Mouse (Mus musculus) C2C12 (cell line): ENCODE measurements around the gene Mrnip. TPM values are rescaled to one million over a fixed set of nuclear protein-coding genes. Genes with fewer than 3 reads are reported as not detected.

ENCODE experiments used
- H3K27me3 ChIP-seq: one replicate; pipeline ENCODE4 v1.6.1; 2011; ENCODE audit not compliant: control insufficient read depth, insufficient read depth, insufficient read length
- H3K36me3 ChIP-seq: one replicate; pipeline ENCODE4 v1.6.1; 2011; ENCODE audit not compliant: control insufficient read depth, insufficient read depth
- H3K4me3 ChIP-seq: one replicate; pipeline ENCODE4 v1.5.1; 2011; ENCODE audit warnings: mild to moderate bottlenecking, control low read depth; ENCODE audit not compliant: poor library complexity, insufficient read depth, severe bottlenecking
- H3K79me2 ChIP-seq: one replicate; pipeline ENCODE4 v1.6.1; 2011; ENCODE audit not compliant: control insufficient read depth, insufficient read depth
- H3K79me3 ChIP-seq: one replicate; pipeline ENCODE4 v1.6.1; 2011; ENCODE audit warnings: low read depth, control low read depth
- H3ac ChIP-seq: one replicate; pipeline ENCODE3; 2011; ENCODE audit warnings: low read depth; ENCODE audit not compliant: control insufficient read depth, insufficient read length
- CEBPB ChIP-seq: IDR thresholded peaks from one replicate; pipeline ENCODE4 v1.6.1; 2011; ENCODE audit warnings: low read depth, mild to moderate bottlenecking, control low read depth, moderate library complexity
- CTCF ChIP-seq: IDR thresholded peaks from one replicate; pipeline ENCODE4 v1.5.1; 2011; ENCODE audit not compliant: control insufficient read depth, insufficient read depth, insufficient read length
- FOSL1 ChIP-seq: IDR thresholded peaks from one replicate; pipeline ENCODE4 v1.8.0; 2011; ENCODE audit warnings: mild to moderate bottlenecking, low read length; ENCODE audit not compliant: poor library complexity, insufficient read depth, severe bottlenecking
- MAX ChIP-seq: IDR thresholded peaks from one replicate; pipeline ENCODE4 v1.6.1; 2011; ENCODE audit warnings: mild to moderate bottlenecking, control low read depth
- MYOD1 ChIP-seq: IDR thresholded peaks from one replicate; pipeline ENCODE4 v1.6.1; 2011; ENCODE audit warnings: low read depth; ENCODE audit not compliant: control insufficient read depth, insufficient read length
- MYOG ChIP-seq: IDR thresholded peaks from one replicate; pipeline ENCODE4 v1.6.1; 2011; ENCODE audit not compliant: control insufficient read depth, insufficient read length; ENCODE audit errors: extremely low read depth
- USF1 ChIP-seq: IDR thresholded peaks from one replicate; pipeline ENCODE4 v1.6.1; 2011; ENCODE audit warnings: low read depth, mild to moderate bottlenecking, control low read depth, moderate library complexity
- polyA plus RNA-seq: library from polyadenylated mRNA; unstranded; fragments of >200 nt; fragmentation: generic; extraction: Trizol; gene quantifications from one replicate; pipeline ENCODE4 v1.2.1, GENCODE M21; 2012; ENCODE audit warnings: missing spikeins

Mrnip gene
- polyA plus RNA-seq, 1 experiment: 4.7 TPM

DNA sequence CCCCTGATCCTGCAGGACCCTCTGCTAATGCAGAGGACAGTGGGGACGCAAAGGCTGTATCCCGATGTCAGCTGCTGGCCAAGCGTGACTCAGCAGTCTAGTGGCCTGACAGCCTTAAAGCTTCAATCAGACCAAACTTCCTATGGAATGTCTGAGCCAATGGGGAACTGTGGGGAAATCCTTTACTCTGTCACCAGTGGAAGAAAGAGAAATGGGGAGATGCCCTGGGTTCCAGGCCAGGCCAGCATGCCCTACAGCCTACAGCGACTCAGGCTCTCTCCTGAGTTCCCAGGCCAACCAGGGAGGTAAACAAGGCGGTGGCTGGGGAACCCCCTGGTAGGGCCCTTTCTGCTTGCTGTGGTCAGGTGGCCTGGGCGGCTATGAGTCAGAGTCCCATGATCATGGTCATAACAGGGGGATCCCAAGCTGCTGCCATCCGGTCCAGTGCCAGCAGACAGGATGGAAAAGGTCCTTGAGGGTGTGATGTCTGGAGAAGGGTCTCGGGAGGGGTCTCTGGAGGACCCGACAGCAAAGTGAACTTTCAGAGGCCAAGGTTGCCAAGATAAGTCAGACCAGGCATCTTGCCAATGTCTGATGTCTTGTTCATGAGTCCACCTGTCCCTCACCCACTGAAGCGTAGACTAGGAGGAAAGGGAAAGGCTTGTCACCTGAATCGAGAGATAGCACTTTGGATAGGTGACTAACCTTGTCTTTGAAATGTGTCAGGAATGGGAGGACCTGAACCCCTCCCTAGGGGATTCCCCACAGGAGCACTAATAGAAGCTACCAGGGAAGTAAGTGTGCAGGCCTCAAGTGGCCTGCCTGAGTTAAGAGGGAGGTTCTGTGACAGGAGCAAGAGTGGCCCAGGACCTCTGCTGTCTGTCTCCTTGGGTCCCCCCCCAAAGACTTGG, 38.9 kb downstream of the Mrnip start:
- peak overlapping the region; percentile 22 for H3ac ChIP-seq
- peaks cover 38% of the 10 kb centered on the region for H3K79me2 ChIP-seq
- no peaks in the 10 kb centered on the region for H3K27me3 ChIP-seq
- H3K79me3 ChIP-seq: peaks cover 22% of the 10 kb centered on the region
- TF ChIP-seq USF1 (peak; percentile 90), MYOD1 (peak; percentile 54), CEBPB (peak; percentile 10), FOSL1 (peak; percentile 32), CTCF (no peak), MAX (peak; percentile 71), MYOG (no peak)
- H3K4me3 ChIP-seq: no peak overlapping the region
- H3K36me3 ChIP-seq: peaks cover 12% of the 10 kb centered on the region

DNA sequence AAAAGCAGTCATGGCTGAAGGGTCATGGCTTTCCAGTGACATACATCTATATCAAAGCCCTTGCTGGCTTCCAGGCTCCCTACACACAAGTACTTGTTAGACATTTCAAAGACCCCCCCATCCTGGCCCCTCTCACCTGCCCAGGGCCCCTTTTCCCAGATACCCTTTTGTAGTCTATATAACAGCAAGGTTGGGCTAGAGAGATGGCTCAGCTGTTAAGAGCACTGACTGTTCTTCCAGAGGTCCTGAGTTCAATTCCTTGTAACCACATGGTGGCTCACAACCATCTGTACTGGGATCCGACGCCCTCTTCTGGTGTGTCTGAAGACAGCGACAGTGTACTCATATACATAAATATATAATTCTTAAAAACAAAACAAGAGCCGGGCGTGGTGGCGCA, 40.4 kb downstream of the Mrnip start:
- TF ChIP-seq MAX (no peak), MYOD1 (no peak), CTCF (no peak), FOSL1 (no peak)
- Histone ChIP-seq H3K79me2 (peaks cover 23% of the 10 kb centered on the region), H3ac (no peak overlapping the region), H3K79me3 (peaks cover 7% of the 10 kb centered on the region), H3K36me3 (no peaks in the 10 kb centered on the region), H3K27me3 (no peaks in the 10 kb centered on the region), H3K4me3 (no peak overlapping the region)

DNA sequence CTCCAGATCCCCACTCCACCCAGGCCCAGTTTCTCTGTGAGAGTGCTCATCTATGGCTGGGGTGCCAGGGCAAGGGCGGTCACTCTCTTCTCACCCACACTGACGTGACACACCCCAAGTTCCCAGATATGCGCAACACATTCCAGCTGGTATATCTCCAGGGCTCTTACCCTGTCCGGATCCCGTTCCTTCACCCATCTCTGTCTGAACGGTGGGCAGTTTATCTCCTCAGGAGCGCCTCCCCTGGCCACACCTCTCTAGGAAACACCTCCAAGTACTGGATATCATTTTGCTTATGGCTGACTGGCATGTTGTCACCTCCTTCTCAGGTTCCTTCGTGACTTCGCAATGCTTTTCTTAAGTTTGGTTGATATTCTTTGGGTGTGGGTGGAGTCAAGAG, 41.4 kb downstream of the Mrnip start:
- Histone ChIP-seq H3K27me3 (no peaks in the 10 kb centered on the region), H3K36me3 (peaks cover 5% of the 10 kb centered on the region), H3ac (no peak overlapping the region), H3K4me3 (no peak overlapping the region), H3K79me2 (peaks cover 13% of the 10 kb centered on the region), H3K79me3 (no peaks in the 10 kb centered on the region)
- TF ChIP-seq CTCF (no peak), MYOG (no peak), CEBPB (no peak), FOSL1 (no peak), MYOD1 (no peak), MAX (no peak), USF1 (no peak)

DNA sequence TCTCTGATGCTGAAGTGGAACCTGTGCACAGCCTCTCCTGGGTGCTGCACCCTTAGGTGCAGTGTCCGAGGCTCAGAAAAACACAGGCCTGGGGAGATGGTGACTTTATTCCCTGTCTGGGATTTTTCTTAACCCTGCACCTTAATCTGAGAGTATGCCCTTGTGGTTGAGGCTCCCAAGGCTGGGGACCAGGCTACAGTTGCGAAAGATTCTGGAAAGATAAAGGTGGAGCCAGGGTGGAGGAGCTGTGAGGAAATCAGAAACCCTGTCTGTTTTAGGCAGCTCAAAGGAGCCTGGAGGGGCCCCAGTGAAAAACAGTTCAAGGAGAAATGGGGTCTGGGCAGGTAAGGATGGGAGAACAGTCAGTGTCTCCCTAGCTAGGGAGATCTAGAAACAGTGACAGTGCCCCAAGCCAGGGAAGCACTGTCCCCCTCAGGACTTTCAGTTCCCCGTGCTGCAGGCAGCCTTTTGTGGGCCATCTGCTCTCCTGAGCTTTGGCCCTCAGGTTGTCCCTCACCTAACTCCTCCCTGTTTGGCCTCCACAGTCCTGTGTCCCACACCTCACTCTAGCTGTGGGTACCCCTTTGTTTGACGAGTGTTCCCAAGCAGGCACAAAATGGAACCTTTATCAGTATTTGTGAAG, 42.6 kb downstream of the Mrnip start:
- no peak for TF ChIP-seq MYOG
- no peak for TF ChIP-seq USF1
- TF ChIP-seq CEBPB: peak; percentile 55
- no peak for TF ChIP-seq FOSL1
- TF ChIP-seq CTCF: no peak
- no peak for TF ChIP-seq MAX
- no peaks in the 10 kb centered on the region for H3K79me3 ChIP-seq
- peaks cover 7% of the 10 kb centered on the region for H3K79me2 ChIP-seq
- H3K36me3 ChIP-seq: peaks cover 17% of the 10 kb centered on the region
- H3K27me3 ChIP-seq: no peaks in the 10 kb centered on the region
- H3K4me3 ChIP-seq: no peak overlapping the region
- no peak overlapping the region for H3ac ChIP-seq

DNA sequence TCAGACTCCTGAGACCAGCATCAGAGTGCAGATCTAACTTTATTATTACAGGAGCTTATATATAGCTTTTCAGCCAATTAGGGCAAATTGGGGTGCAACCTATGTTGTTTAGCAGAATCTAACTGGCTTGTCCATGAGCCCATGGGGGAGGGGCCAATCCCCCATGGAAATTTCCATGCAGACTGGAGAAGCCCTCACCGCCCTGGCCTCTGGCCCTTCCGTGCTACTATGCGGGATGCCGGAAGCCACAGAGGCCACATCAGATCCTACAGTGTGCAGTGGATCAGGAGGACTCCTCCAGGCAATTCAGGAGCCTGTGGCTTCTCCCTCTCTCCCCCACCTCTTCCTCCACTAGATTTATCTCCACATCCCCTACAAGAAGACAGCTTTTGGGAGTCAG, 43.6 kb downstream of the Mrnip start:
- TF ChIP-seq MYOG (no peak), FOSL1 (no peak), MYOD1 (no peak), CTCF (no peak), MAX (no peak), CEBPB (no peak), USF1 (no peak)
- no peaks in the 10 kb centered on the region for H3K79me3 ChIP-seq
- no peak overlapping the region for H3ac ChIP-seq

More for the DNA sequence above, 43.6 kb downstream of the Mrnip start:
- no peak overlapping the region for H3K4me3 ChIP-seq
- H3K36me3 ChIP-seq: peaks cover 24% of the 10 kb centered on the region
- no peaks in the 10 kb centered on the region for H3K27me3 ChIP-seq
- peaks cover 17% of the 10 kb centered on the region for H3K79me2 ChIP-seq
